Mouse (Mus musculus) CD4-positive, CD25-positive, alpha-beta regulatory T cell, adult 4 months (primary cell): ENCODE results near the gene Abi3bp. TPM values are rescaled to one million over a fixed set of nuclear protein-coding genes. Genes with fewer than 3 reads are reported as not detected.

Experiments
- ATAC-seq: one replicate; pipeline ENCODE4 v1.8.0; 2017
- polyA plus RNA-seq, 2 experiments: library from polyadenylated mRNA; unstranded; fragments of 100-300 nt; shearing (Covaris generic); gene quantifications; one replicate each; pipeline ENCODE4 v1.2.1; 2017

Abi3bp gene
- under 1 TPM; 0.09 to 0.20 TPM for polyA plus RNA-seq

GRCm38 (mm10) chr16:56477677-56478574 lies at the start of gene Abi3bp:
TSS of gene Abi3bp (plus strand) at chr16:56477878.
- ATAC-seq = no peak

- no peak for ATAC-seq
These were observed 42.1 kb upstream of the Abi3bp start for GRCm38 (mm10) chr16:56435293-56436185.

- no peak for ATAC-seq
These were observed 37.4 kb upstream of the Abi3bp start for GRCm38 (mm10) chr16:56440243-56440642.

- ATAC-seq = no peak
These were observed 36.6 kb upstream of the Abi3bp start for GRCm38 (mm10) chr16:56441113-56441512.

- ATAC-seq = no peak
These were observed 35.9 kb upstream of the Abi3bp start for GRCm38 (mm10) chr16:56441658-56442344.

GRCm38 (mm10) chr16:56451482-56451881 lies 26.2 kb upstream of the Abi3bp start:
- ATAC-seq = no peak

- no peak for ATAC-seq
These were observed 25.8 kb upstream of the Abi3bp start for GRCm38 (mm10) chr16:56451923-56452322.

GRCm38 (mm10) chr16:56458052-56458754 lies 19.5 kb upstream of the Abi3bp start:
- no peak for ATAC-seq

- no peak for ATAC-seq
These were observed 4.5 kb upstream of the Abi3bp start for GRCm38 (mm10) chr16:56473160-56473559.

- no peak for ATAC-seq
These were observed 2.0 kb upstream of the Abi3bp start for GRCm38 (mm10) chr16:56475676-56476075.

GRCm38 (mm10) chr16:56478575-56479191 lies 1.0 kb downstream of the Abi3bp start:
- no peak for ATAC-seq

- ATAC-seq = no peak
These were observed 5.8 kb downstream of the Abi3bp start for GRCm38 (mm10) chr16:56483466-56483865.

- ATAC-seq = no peak
These were observed 8.8 kb downstream of the Abi3bp start for GRCm38 (mm10) chr16:56486461-56486860.

- no peak for ATAC-seq
These were observed 13.2 kb downstream of the Abi3bp start for GRCm38 (mm10) chr16:56490861-56491260.

- ATAC-seq = no peak
These were observed 17.6 kb downstream of the Abi3bp start for GRCm38 (mm10) chr16:56495266-56495665.

GRCm38 (mm10) chr16:56496743-56497142 lies 19.1 kb downstream of the Abi3bp start:
- no peak for ATAC-seq

- no peak for ATAC-seq
These were observed 21.0 kb downstream of the Abi3bp start for GRCm38 (mm10) chr16:56498680-56499079.

- no peak for ATAC-seq
These were observed 22.8 kb downstream of the Abi3bp start for GRCm38 (mm10) chr16:56500441-56500840.

GRCm38 (mm10) chr16:56501101-56501500 lies 23.4 kb downstream of the Abi3bp start:
- no peak for ATAC-seq

GRCm38 (mm10) chr16:56501513-56501912 lies 23.8 kb downstream of the Abi3bp start:
- ATAC-seq = no peak

- ATAC-seq = no peak
These were observed 24.5 kb downstream of the Abi3bp start for GRCm38 (mm10) chr16:56502134-56502533.

- no peak for ATAC-seq
These were observed 26.3 kb downstream of the Abi3bp start for GRCm38 (mm10) chr16:56503941-56504340.
